Mouse (Mus musculus): ENCODE results near the gene Enpp1.

DNA sequence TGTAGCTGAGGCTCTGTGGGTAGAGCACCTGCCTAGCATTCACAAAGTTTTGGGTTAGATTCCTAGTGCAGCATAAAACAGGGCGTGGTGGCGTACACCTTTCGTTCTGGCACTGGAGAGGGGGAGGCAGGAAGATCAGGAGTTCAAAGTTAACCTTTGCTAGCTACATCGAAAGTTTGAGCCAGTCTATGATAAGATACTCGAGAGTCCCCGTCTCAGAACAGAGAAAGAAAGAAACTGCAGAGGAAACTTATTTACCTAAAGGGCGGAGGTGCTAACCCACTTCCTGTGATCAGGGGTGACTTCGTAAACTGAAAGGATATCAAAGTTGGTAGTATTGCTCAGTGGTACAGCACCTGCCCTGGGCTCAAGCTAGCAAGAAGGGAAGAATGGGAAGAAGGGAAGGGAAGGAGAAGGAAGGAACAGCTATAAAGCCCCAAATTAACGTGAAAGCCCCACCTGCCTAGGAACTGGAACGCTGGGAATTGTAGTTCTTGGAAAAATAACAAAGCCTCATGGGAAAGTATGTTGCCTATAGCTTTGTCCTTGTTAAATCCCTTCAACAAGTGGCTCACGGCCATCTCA lies 42.4 kb upstream of the Enpp1 start:
- TF ChIP-seq POLR2A (IDR thresholded peaks at IDR 0.05; ENCODE audit: control insufficient read depth, low read depth, low read length): no peak
- no peak for TF ChIP-seq CTCF (IDR thresholded peaks at IDR 0.05; ENCODE audit: control insufficient read depth, insufficient read depth, insufficient replicate concordance, low read depth, low read length)
